Mouse (Mus musculus) brain, embryonic 14.5 days (tissue): ENCODE results near the gene Praf2.
"Not testable (repeated sequence)": the region's sequence is repeated elsewhere in the genome, so short reads cannot be mapped to it uniquely, and the experiment has no call there.

Source experiments
- CTCF ChIP-seq: fragments of 200-500 bp; IDR thresholded peaks from 2 replicates; pipeline ENCODE4 v1.5.1; 2012; ENCODE audit warnings: inconsistent platforms, mild to moderate bottlenecking, moderate library complexity, borderline replicate concordance; ENCODE audit not compliant: insufficient read depth, insufficient read length; ENCODE audit errors: extremely low read depth
- POLR2A ChIP-seq: fragments of 200-500 bp; IDR thresholded peaks from 2 replicates; pipeline ENCODE4 v1.6.1; 2012; ENCODE audit warnings: mild to moderate bottlenecking, inconsistent platforms, borderline replicate concordance; ENCODE audit not compliant: poor library complexity, insufficient read depth, insufficient read length, severe bottlenecking; ENCODE audit errors: extremely low read depth

DNA sequence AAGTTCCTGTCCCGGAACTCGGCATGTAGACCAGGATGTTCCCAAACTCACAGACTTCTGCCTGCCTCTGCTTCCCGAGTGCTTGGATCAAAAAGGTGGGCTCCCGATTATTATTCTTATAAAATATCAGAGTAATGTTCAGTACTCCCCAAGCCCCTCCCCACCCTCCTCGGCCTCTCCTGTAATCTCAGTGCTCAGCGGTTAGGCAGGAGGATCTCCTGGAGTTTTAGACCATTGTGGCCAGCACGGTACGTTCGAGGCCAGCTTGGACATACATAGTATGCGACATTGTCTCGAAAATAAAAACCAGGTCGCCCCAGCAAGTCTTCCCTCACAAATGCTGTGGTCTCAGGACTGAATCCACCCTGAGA is 14.5 kb upstream of the Praf2 start:
- TF ChIP-seq CTCF, POLR2A: not testable (repeated sequence)
